8 mouse cellular contexts compared by ENCODE assay signal in genomic region chr1:167392687-167393086, GRCm38 (mm10). TPM values are rescaled to one million over a fixed set of nuclear protein-coding genes. Genes with fewer than 3 reads are reported as not detected.
DNase-seq lines count a peak whose midpoint lies in the region; ATAC-seq lines count a peak whose summit lies in the region.

No protein-coding gene starts in this region.

- peak; percentile 49 for ATAC-seq in cerebellum, adult (ENCODE audit: insufficient number of reproducible peaks, low FRiP score, low TSS enrichment)
- ATAC-seq in granulocyte monocyte progenitor cell, adult 5-6 weeks (replicated peaks; ENCODE audit: poor library complexity, severe bottlenecking): peak; percentile 61

- intact Hi-C loops in left cerebral cortex, postnatal 4 days (cut with DNase I): no loop called here

- DNase-seq in cerebellum, postnatal 4 days (ENCODE audit: low spot score in 2 of 2): no peak
- peak; percentile 68 for DNase-seq in 3T3-L1 (ENCODE audit: low read depth, low spot score)
- peak; percentile 67 to 68 for DNase-seq in cerebellum, adult 18-20 months
- DNase-seq in left cerebral cortex, postnatal 4 days: peak; percentile 5
- peak; percentile 35 for DNase-seq in naive thymus-derived CD4-positive, alpha-beta T cell, adult 2 months (ENCODE audit: low read depth)
- no peak for DNase-seq in kidney, adult 11 months

RNA-seq across cellular contexts. Expression of gene Mgst3, which starts 1.0 kb away (rescaled TPM):
- total RNA-seq in granulocyte monocyte progenitor cell, adult 5-6 weeks (2014; fragmentation: Nextera tagmentation): 11.8 and 15.4 TPM in 2 replicates
- total RNA-seq in granulocyte monocyte progenitor cell, adult 5-6 weeks (2017): 7.6 and 9.1 TPM in 2 replicates
- total RNA-seq in left cerebral cortex, postnatal 4 days (2021): 100 to 1,000 TPM; 119 to 121 TPM

RNA-seq across cellular contexts. Expression of gene Aldh9a1, which starts 42.9 kb away (rescaled TPM):
- 67.6 and 85.8 TPM in 2 replicates for total RNA-seq in granulocyte monocyte progenitor cell, adult 5-6 weeks (2014; fragmentation: Nextera tagmentation)
- total RNA-seq in granulocyte monocyte progenitor cell, adult 5-6 weeks (2017): 49.5 and 56.7 TPM in 2 replicates
- 10 to 100 TPM; 36.0 to 40.7 TPM for total RNA-seq in left cerebral cortex, postnatal 4 days (2021)

Comparison
In these comparisons a context has a peak if more than half of its experiments do, and no peak if none do; other contexts are left out.
1. DNase-seq: peak in 3T3-L1 (single experiment), cerebellum, adult 18-20 months (2 of 2), left cerebral cortex, postnatal 4 days (single experiment) and naive thymus-derived CD4-positive, alpha-beta T cell, adult 2 months (single experiment); none in cerebellum, postnatal 4 days (0 of 2) and kidney, adult 11 months (single experiment).
2. RNA of gene Mgst3, which starts 1.0 kb away (total RNA-seq): 119 to 121 TPM in left cerebral cortex, postnatal 4 days; 7.6 to 15.4 TPM in granulocyte monocyte progenitor cell, adult 5-6 weeks; every median in the first group is over 4 times any median in the second.